Mouse (Mus musculus): ENCODE data around the gene Phf24.

DNA sequence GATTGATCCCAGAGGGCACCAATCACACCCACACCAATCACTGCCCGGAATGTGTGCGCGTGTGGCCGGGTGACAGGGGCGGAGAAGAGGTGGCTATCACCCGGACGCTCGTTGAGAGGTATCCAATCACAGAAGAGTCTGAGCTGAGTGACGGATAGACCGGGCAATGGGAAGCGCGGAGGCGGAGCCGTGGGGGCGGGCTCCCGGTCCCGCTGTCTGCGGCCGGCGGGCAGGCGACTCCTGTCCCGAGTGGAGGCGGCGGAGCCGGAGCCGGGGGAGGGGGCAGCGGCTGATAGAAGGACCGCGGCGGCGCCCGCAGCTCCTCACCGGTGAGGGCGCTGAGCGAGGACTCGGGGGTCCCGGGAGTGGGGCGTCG, 33.2 kb downstream of the Phf24 start, which contains the start of gene Dnajb5:
- no peak for TF ChIP-seq CTCF (IDR thresholded peaks at IDR 0.05; ENCODE audit: low read depth, low read length)
- no peak for TF ChIP-seq TAL1 (conservative IDR thresholded peaks at IDR 0.05; ENCODE audit: low read depth, low read length)
- no peak for TF ChIP-seq GATA1 (IDR thresholded peaks at IDR 0.05; ENCODE audit: borderline replicate concordance, low read length)
